Mouse (Mus musculus): ENCODE results near the gene Cep89.
A peak's percentile ranks its signal among the peaks of the same experiment; 100 is the strongest.

The Cep89 gene

DNA sequence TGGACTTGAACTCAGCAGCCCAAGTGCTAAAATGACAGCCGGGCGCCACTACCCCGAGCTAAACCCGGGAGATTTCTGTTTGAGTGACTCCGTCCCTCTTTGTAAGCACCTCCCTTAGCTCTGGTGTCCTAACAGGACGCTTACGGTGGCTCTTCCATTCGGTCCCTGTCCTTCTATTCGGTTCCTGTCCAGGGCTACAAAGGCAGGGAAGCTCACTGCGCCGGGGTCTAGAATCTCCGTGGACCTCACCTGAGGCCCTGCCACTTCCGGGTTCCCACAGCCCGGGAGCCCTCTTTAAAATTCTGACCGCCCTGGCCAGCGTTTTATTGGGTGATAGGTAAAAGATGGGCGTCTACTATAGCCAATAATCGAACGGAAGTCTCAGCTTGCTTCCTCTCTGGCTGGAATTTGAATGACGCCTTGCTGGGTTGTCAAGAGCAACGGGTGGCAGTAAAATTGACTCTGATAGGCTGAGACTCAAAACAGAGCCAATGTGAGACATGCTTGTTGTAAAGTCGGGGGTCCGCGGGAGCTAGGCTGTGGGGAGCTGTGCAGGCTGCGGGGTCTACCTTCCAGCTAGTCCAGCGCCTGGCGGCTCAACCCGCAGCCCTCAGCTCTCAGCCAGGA is at the start of gene Cep89, which contains the start of gene Faap24:
Cep89 (plus strand) TSS at position 494 of the 627 bp plus-strand sequence.
Faap24 (minus strand) TSS at position 295 of the 627 bp plus-strand sequence.
- peak; percentile 99 for DNase-seq (ENCODE audit: low spot score)

GRCm38 (mm10) chr7:35347918-35348700 is 48.7 kb upstream of the Cep89 start:
- no peak for DNase-seq (ENCODE audit: low spot score)

GRCm38 (mm10) chr7:35349022-35349421 is 47.8 kb upstream of the Cep89 start:
- DNase-seq (ENCODE audit: low spot score): no peak

GRCm38 (mm10) chr7:35349886-35350684 is 46.8 kb upstream of the Cep89 start:
- no peak for DNase-seq (ENCODE audit: low spot score)

DNA sequence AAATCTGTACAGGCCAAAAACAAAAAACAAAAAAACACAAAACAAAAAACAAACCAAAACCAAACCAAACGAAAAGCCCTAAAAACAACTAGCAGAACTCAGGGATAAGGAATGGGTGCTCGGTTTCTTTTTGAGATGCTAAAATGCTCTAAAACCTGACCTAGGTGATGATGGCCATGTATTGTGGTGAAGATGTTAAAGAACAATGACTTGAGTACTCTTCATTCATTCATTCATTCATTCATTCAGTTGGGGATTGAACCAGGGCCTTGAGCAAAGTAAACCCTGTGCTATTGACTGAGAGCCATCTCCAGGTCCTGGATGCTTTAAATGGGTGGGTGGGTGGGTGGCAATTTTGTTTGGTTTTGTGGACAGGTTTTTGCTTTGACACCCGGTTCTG is 45.7 kb upstream of the Cep89 start:
- DNase-seq (ENCODE audit: low spot score): no peak

DNA sequence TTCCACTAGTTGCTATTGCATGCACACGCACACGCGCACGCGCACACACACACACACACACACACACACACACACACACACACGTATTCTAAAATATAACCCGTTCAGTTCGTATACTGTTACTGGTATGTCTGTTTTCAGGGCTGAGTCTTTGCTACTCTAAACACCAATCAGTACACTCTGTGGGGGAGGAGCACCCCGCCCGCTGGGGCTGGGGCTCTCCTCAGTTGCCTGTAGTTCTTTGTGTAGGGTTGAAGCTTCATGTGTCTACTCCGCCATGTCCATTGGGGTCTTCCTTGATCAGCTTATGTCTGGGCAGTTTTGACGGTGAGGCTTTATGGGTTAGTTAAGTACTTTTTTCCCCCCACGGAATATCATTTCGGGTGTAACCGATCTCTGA is 43.5 kb upstream of the Cep89 start:
- no peak for DNase-seq (ENCODE audit: low spot score)

DNA sequence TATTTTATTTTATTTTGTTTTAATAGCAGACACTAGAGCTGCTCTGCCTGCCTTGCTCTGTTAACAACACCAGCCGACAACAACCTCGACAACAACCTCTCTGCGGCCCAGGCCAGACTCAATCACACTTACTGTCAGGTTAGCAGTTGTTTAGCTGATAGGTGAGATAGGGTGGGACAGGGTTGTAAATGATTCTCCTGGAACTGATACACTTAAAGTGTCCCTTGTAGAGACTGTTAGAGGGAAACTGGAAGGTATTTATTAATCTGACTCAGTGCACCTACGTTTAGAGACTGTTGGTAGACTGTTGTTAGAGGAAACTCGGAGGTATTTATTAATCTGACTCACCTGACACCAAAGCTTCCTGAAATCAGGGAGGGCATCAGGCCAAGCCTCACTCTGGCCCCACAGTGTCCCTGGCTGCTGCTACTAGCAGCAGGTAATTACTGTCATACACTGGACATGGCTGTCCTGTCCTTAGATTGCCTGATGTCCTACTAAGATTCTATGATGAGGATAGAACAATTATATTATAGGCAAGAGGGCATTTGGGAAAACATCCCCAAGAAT is 41.4 kb upstream of the Cep89 start:
- DNase-seq (ENCODE audit: low spot score): no peak

DNA sequence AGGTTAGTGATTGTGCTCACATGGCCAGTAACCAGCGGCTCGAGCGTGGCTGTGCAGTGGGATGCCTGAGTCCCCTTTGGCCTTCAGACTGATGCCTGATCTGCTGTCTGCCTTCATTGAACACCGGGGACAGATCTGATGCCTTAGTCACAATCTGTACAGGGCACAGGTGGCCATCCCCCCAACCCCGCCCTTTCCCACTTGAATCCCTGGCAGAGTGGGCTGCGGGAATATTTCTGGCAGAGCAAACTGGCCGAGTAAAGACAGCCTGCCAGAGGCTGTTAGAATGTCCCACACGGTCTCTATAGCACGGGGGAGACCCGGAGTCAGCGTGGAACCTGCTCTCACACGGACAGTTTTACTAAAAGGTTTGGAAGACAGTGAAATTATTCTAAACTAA is 39.2 kb upstream of the Cep89 start:
- DNase-seq (ENCODE audit: low spot score): no peak

DNA sequence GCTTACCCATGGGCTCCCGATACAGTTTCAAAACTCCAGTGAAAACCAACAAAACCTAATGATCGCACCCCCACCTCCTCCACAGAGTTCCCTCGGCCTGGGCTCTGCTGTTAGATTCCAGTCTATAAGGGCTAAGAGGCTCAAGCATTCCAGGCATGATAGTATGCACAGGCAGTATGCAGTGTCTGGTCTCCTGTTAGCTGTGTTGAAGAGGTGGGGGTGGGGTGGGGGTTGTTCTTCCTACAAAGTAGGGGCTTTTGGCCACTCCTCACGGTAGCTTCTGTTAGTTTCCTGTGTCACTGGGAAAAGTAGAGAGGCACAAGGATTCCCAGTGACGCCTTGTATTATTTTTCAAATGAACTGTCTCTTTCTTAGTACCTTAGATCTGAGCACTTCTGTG is 34.6 kb upstream of the Cep89 start:
- DNase-seq (ENCODE audit: low spot score): no peak

DNA sequence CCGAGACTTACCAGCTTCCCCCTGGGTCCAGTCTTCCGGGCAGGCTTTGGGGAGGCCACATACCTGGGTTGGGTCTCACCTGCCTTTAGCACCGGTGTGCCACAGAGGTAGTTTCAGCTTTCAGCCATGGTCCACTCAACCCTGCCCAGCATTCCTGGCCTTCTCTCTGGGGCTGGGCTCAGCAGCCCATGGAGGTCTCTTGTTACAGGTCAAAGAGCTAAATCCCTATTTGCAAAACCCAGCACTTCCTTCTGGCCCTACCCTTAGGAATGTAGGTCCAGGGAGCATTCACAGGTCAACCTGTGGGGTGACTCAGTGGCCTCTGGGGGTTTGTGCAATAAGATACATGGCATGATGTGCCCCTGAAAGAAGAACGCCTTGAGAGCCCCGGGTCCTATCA is 34.0 kb upstream of the Cep89 start:
- DNase-seq (ENCODE audit: low spot score): no peak

DNA sequence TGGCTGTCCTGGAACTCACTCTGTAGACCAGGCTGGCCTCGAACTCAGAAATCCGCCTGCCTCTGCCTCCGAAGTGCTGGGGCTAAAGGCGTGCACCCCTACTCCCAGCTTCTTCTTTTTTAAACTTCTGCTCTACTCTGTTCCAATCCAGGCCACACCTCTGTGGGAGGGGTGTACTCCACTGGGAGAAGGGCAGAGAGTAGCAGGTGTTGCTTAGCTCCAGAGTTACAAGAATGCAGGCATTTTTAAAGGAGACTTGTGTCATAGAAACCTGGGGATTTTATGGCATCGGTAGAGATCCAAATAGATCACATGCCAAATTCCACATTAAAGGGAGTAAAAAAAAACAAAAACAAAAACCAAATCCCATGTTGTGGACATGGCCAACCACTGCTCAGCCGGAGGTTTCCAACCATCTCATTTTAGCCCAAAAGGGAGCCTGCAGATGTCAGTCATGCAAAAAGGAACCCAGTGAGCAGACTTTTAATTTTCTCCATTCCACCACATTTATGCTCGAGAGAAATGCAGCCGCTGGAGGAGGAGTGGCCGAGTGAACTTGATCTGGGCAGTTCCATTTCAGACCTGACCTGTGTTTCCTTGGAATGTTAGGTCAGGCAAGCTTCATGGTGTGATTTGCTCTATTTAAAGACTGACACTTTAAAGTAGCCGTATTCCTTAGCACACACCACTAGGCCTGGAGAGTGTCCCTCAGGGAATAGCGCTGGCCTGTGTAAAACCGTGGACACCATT is 31.5 kb upstream of the Cep89 start:
- DNase-seq (ENCODE audit: low spot score): no peak

DNA sequence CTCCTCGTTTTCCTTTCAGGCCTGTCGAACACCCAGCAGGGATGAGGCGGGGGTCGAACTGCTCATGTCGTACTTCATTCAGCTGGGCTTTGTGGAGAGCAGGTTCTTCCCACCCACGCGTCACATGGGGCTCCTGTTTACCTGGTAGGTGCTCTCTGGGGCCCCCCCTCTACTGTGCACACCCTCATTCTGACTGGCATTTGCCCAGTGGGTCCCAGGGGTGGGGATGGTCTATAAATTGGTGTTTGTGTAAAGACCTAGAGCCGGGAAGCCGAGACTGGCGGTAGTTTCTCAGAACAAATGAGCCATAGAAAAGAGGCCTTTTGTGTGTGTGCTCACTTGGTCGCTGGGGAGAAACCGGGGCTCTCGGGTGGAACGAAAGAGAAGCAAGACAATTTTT is 25.7 kb upstream of the Cep89 start:
- DNase-seq (ENCODE audit: low spot score): no peak

DNA sequence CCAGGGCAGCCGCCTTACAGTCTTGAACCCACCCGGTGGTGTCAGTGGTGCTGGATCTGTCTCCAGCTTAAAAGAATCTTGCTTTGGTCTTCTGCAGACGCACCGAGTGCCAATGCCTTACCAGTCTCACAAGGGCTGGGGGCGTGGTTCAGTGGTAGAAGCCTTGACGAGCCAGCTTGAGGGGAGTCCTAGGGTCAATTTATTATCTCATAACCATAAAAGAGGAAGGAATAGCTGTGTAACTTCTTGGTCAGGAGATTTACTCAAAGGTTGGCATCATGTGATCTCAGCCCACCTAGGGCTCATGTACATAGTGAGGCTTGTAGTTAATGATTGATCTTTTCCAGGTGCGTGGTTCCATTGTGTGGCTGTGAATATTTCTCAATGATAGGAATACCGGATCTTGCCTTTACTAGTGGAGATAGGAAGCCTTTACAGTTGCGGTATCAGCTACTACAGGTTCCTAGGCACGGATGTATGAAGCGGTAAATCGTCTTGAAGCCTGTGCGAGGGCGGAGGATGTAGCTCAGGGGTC is 24.3 kb upstream of the Cep89 start:
- DNase-seq (ENCODE audit: low spot score): no peak

DNA sequence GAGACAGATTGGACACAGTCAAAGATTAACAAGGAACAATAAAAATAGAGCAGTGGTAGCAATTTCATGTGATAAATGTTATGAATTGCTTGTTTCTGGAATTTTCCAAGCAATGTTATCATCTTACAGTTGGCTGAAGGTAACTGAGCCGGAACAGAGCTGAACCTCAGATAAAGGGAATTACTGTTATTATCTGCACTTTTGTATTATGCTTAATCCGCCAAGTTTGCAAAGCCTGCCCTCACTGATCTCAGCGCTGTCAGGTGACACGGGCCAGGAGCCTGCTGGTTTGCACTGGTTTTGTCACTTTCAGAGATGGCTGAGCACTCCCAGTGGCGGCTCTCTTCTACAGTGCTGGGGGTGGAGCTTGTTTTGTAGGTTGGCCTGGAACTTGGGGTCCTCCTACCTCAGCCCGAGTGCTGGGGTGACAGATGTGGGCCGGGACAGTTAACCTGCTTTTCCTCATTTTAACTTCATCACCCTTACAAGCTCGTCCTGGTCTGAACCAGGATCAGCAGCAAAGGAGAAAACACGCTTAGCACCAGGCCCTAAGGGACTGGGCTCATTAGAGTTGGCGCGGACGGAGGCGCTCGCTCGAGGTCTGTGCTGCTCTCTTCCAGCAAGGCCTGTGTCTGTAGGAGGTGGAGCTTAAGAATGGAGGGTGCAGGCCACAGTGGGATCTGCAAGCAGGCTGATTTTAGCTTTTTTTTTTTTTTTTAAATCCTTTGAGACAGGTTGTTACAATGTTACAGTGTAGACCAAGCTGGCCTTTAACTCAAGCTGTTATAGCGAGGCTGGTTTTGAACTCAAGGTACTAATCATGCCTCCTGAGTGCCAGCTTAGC is 23.5 kb upstream of the Cep89 start:
- no peak for DNase-seq (ENCODE audit: low spot score)

- no peak for DNase-seq (ENCODE audit: low spot score)
Measured at GRCm38 (mm10) chr7:35374265-35374664, 22.6 kb upstream of the Cep89 start.

- no peak for DNase-seq (ENCODE audit: low spot score)
Measured at GRCm38 (mm10) chr7:35376623-35377022, 20.2 kb upstream of the Cep89 start.

GRCm38 (mm10) chr7:35379492-35380119 is 17.2 kb upstream of the Cep89 start:
- DNase-seq (ENCODE audit: low spot score): no peak

- no peak for DNase-seq (ENCODE audit: low spot score)
Measured at GRCm38 (mm10) chr7:35380351-35380750, 16.5 kb upstream of the Cep89 start.

- no peak for DNase-seq (ENCODE audit: low spot score)
Measured at GRCm38 (mm10) chr7:35381861-35382260, 15.0 kb upstream of the Cep89 start.

GRCm38 (mm10) chr7:35382706-35383353 is 14.0 kb upstream of the Cep89 start:
- no peak for DNase-seq (ENCODE audit: low spot score)

Measured in layer of hippocampus, adult 9-10 months (tissue).